Mouse (Mus musculus) testis, postnatal 14 days (tissue): ENCODE results near the gene Colgalt2.
"Not testable (repeated sequence)": the region's sequence is repeated elsewhere in the genome, so short reads cannot be mapped to it uniquely, and the experiment has no call there.

Experiments
- DNase-seq: peaks from one replicate; pipeline ENCODE4 v3.0.0; 2021; ENCODE audit warnings: low spot score

Gene Colgalt2

DNA sequence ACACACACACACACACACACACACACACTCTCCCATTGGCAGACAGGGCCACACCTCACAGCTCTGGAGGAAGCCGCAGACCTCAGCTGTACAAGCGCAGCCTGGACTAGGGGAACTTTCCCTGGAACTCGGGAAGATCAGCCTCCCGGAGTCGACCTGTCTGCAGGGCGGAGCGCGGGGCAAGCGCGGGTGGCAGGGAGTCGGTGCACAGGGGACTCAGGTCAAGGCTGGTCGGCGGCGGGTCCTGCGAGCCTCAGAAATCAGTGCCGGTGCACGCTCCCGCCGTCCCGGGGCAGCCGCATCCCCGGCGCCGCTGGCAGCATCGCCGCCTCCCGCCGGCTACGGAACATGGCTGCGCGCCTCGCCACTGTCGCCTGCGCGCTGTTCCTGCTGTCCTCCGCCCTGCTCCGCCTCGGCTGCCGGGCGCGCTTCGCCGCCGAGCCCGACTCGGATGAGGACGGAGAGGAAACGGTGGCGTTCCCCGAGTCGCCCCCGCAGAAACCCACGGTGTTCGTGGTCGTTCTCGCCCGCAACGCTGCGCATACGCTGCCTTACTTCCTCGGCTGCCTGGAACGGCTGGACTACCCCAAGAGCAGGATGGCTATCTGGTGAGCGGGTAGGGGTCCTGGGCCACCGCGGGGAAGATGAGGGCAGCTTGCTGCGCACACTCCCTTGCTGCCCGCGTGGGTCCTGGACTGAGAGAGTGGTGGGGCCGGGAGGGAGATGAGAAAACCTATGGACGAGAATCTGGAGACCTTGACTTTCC is at the start of gene Colgalt2:
Gene Colgalt2, plus strand, starts transcription at position 41 of the 766 bp plus-strand sequence.
- no peak for DNase-seq

DNA sequence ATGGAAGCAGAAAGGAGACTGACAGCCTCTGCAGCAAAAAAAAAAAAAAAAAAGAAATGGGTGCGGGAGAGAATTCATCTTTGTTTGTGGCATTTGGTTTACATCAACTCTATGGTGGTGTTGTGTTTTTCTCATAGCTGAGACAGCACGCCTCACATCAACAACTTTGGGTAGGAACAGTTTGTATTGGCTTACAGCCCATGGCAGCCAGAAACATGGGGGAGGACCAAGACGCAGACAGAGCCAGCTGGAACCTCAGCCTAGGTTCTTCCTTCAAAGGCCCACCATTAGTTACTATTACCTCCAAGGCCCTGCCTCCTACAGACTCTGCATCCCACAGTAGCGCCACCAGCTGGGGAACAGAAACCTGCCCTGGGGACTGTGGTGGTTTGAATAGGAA is 42.9 kb upstream of the Colgalt2 start:
- no peak for DNase-seq

DNA sequence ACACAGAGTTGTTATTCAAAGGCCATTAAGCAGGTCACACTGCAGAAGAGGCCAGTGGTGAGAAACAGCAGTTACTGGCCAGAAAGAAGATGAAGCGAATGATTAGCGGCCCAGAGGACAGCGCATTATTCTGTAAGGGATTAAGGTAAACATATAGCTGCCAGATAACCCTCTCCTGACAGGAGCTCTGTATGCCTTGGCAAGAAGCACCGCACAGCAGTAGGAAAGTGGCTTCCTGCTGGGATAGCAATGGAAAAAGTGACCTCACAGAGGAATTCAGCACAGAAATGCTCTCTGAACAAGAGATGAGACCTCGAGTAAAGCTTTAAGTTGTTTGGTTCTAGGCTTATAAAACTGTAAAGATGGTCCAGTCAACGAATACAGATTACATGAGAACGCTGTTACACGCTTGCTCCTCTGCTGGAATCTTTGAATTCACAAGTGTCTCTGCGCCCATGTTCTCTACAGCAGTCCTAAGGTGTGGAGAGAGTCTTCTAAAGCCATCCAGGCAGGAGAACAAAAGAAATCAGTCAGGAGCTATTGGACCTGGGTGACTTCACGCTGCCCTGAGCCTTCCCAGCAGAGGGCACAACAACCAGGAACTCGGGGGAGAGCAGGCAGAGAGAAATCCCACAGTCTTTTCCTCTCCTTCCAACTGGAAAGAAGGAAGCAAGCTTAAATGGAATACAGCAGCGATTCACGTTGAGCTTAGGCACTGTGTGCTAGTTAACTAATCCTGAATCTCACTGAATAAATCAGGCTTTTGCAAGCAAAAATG is 31.1 kb upstream of the Colgalt2 start:
- DNase-seq = no peak

DNA sequence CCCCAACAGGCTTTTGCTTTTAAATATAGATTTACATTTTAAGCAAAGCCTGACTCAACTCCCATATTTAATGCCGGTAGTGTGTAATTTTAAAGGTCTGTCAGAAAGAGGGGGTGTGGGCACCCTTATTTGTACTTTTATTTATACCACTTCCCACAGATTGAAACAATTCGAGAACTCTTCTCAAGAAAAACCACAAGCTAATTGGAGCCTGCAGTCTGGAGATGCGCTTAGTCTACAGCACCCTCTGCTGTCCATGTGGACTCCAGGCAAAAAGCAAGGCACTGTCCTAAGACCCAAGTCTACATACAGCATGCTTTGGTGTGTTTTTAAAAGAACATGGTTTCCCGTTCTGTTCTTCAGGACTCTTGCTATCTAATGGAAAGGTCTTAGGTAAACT is 30.5 kb upstream of the Colgalt2 start:
- DNase-seq = peak; percentile 10

DNA sequence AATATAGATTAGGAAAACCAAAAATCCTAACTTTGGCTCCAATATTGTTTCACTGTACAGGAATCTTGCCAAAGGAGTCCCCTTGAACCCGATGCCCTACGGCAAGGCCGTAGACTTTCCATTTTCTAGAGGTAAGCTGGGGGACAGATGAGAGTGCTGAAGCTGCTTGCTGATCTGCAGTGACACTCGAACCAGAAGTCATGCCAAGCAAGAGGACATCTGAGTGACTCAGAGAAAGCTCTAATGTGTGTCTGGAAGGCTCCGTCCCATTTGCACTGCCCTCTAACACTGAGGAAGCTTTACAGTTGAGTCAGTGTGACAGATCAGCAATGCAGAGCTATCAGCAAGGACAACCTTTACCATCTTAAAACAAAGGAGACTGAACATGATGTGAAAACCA is 21.3 kb upstream of the Colgalt2 start:
- DNase-seq = no peak

DNA sequence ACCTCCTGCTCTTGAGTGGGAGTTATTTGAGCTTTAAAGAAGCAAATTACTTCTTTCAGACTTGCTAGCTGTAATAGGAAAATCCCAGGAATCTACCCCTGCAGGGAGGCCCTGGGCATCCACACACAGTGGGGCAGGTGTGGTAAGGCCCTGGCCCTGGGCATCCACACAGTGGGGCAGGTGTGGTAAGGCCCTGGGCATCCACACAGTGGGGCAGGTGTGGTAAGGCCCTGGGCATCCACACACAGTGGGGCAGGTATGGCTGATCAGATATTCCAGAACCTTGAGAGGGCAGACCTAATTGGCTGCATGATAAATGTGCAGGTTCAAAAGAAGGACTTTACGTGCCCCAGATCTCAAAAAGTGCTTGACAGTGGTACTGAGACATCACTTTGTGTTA is 15.0 kb upstream of the Colgalt2 start:
- no peak for DNase-seq

DNA sequence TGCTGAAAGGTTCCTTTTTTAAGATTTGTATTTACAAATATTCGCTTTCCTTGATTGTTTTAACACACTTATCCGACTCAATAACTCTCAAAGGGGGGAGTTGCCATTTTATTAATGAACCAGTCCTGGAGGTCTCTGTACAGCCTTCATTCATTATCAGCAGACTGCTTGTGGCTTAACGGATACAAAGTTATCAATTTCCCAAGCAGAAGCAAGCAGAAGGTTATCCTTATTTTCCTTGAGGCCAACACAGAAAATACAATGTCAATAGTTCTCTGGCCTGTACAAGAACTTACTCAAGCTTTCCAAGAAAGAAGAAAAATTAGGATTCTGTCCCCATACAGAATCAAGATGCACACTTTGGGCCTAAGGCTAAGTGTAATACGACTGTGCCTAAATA is 13.9 kb upstream of the Colgalt2 start:
- DNase-seq = not testable (repeated sequence)

DNA sequence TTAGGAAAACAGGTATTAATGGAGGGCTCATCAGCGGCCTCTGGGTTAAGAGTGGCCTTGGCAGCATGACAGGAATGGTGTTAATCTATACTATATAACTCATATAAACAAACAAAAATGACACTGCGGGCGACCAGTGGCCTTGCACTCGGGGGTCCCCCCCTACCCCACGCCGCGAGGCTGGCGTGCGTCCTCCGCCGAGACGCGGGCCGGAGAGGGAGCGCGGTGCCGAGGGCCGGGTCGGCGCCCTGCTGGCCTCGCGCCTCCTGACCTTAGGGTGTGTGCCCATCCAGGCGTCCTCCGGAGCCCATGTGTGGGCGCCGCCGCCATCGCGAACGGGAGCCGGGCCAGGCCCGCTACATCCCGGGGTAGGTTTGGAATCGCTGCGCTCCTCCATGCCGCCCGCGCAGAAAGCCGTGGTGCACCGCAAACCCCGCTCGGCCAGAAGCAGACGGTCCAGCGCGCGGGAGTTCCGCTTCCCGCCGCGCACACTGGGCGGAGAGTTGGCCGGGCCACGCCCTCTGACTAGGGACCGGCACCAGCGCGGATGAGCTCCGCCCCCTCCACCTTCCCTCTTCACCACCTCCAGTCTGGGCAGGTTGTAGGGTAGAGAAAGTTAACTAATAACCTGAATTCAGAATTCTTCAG is 13.3 kb upstream of the Colgalt2 start, which contains the start of gene Tsen15:
Gene Tsen15, minus strand, starts transcription at position 501 of the 648 bp plus-strand sequence.
- DNase-seq = peak; percentile 87

DNA sequence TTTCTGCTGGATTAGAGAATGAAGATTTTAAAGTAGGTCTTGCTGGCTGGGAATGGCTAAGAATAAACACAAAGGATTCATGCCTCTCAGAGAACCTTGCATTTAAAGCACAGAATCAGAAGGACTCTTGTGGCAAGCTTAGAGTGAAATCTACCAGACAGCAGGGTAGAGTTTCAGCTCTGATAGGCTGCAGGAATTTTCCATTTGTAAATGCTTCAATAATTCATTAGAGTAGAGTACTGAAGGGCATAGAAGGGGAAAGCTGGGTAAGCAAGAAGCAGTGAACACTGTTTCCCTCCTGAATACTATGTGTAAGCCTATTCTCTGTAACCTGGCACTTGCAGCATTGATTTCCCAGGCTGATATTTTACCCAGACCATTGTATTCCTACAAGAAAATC is 10.4 kb upstream of the Colgalt2 start:
- DNase-seq = no peak

DNA sequence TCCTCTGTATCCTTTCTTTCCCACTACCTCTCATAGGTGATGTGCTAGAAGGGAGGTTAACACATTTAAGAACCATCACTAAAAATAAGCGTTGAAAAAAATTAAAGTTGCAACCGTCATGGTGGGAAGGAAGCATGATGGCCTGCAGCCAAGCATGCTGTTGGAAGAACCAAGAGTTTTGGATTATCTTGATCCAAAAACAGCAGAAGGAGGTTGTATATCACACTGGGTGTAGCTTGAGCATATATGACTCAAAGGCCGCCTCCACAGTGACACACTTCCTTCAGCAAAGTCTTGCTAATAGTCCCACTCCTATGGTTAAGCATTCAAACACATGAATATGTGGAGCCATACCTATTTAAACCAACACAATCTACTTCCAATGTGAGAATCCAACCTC is 5.5 kb upstream of the Colgalt2 start:
- no peak for DNase-seq

DNA sequence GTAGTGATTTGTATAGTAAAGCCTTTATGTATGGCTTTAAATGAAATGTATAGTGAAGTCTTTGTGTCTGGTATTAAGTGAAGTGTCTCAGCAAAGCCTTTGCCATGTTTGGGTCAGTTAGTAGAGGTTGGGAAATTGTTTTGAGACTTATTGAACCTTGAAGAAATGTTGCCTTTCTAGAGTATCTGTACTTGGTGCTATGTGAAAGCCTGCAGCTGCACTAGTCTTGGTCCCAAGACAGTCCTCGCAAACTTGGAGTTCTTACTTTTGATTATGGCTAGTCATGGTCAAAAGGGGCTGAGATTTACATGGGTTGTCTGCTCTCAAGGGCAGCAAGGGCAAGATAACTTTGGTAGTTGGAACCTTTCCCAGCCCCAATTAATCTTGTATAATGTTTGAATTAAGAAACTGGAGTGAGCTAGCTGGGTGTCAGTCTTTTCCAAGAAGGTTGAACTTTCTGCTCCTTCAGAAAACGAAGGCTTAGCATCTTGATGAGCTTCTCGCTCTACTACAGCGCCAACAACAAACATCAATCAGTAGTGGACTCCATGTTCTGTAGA is 4.6 kb upstream of the Colgalt2 start:
- no peak for DNase-seq

DNA sequence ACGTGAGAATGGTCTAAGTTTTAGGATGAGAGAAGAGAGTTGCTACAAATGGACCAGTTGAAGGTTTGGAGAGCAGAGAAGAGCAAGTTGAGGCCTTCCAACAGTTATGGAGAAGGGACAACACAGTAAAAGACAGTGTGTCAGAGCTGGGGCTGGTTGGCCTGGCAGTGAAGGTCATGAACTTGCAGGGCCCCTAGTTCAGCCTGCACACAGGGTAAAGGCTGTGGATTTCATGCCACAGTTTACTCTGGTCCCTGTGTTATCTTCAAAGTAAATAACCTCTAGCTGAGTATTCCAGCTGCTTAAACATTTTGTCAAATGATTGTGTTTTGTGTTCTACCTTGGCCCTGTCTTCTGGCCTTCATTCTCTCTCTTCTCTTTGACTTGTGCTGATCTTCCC is 922 bp upstream of the Colgalt2 start:
- DNase-seq = no peak

DNA sequence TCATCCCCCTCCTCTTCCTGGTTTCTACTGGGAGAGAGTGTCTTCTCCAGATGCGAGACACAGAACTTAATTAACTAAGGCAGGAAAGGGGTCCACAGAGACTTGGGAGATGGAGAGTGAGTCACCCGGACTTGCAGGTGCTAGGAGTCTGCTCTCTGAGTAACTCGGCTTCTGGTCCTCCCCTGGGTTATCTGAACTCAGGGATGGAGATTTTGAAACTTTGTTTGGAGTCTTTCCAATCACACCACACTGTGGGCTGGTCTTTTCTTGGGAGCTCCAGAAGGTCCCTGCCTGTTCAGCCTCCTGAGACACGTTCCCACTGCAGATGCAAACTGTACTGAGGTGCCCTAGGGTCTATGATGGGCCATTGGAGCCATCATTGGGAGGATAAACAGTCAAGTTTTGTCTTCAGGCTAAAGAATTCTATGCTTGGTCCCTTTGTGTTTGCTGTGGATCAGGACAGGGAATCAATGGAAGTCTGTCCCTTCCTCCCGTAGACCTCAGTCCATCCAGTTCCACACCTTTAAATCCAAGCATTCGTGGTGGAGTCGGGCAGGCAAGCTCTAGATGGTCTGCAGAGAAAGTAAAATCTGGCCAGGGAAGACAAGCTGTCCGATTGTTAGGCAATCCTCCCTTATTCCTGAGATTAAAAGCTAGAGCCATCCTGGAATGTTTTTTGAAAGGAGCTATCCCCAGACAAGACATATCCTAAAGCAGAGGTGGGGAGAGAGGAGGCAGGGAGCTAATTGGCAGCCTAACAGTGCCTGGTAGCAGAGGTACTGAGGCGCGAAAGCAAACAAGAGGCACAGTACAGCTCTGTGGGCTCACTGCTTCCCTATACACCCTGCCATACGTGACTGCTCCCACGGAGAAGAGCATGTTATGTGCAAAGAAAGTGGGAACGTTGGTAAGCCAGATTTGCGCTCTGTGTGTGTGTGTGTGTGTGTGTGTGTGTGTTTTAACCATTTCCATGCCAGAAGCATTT is 1.2 kb downstream of the Colgalt2 start:
- DNase-seq = no peak

DNA sequence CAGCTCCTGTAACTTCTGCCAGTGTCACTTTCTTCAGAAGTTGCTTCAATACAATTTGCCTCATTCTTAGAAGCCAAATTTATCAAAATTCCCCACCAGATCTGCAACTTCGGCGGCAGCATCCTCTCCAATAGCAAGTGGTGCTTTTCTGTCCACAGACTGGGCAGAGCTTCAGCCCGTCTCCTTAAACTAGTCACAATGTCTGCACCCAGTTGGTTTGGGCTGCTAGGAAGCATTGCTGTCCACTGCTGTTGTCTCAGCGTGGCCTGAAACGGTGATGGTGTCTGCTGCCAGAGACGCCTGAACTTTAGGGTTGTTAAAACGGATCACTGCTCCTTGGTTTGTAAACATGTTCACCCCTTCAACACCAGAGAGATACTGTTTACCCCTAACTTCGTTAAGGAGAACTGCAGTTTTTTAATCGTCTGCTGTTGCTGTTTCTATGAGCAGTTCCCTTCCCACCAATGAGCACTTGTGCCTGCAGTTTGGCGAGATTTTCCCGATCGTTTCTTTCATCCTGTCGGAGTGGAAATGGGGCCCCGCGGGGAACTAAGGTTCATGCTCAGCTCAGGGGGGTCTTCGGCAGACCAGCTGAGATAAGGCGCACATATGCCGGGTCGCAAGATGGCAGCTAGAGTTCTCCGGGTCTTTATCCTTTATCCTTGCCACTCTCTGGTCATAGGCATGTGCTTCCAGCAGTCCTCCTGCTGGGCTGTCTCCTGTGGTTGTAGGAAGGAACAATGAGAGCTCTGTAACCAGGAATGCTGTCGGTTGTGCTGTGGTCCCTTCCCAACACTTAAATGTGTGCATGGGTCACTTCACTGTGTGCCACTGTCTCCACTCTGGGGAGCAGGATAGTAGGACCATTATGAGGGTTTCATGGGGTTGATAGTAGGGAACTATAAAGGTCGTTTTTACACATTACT is 7.7 kb downstream of the Colgalt2 start:
- no peak for DNase-seq

DNA sequence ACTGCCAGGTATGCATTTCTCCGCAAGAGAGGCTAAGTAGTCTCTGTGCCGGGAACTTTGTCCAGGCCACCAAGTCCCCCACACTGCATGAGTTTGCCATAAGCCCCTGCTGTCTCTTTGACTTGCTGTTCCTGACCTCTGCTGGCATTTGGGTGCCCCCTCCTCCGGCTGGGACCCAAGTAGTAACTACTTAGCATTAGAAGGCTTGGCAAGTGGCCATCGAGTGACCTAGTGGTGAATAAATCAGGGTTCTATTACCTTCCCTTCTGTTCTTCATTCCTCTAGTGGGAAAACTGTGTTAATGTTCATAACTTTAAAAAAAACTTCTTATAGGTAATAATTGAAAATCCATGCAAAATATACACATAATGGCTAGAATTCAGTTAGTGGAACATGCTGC is 9.7 kb downstream of the Colgalt2 start:
- DNase-seq = no peak

DNA sequence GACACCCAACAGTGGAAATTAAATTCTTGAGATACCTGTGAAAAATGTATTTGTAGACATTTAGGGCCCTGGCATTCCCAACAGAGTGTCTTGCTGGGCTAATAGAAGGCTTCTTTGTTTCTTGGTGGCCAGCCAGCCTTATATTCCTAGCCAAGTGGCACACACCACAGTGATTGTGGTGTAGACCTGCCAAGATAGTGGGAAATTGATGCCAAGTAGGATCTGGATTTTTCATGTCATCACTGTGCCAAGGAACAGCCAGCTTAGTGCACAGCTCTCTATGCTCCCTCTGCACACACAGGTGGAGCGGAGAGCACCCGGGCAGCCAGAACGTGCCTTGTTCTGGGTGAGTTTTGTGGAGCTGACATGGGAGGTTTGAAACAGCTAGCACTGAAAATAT is 11.0 kb downstream of the Colgalt2 start:
- DNase-seq = no peak

DNA sequence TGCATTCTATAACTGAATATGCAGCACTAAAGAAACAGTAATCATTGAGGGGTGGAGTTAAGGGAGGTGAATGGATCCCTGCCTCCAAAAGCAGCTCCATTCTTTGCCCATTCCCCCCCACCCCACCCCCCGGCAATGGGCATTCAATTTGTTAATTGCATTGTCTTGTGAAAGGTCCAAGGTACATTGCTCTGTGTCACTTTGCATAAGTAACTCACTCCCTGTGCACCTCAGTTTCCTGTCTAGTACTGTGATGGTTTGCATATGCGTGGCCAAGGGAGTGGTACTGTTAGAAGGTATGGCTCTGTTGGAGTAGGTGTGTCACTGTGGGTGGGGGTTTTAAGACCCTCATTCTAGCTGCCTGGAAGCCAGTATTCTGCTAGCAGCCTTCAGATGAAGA is 13.5 kb downstream of the Colgalt2 start:
- no peak for DNase-seq

DNA sequence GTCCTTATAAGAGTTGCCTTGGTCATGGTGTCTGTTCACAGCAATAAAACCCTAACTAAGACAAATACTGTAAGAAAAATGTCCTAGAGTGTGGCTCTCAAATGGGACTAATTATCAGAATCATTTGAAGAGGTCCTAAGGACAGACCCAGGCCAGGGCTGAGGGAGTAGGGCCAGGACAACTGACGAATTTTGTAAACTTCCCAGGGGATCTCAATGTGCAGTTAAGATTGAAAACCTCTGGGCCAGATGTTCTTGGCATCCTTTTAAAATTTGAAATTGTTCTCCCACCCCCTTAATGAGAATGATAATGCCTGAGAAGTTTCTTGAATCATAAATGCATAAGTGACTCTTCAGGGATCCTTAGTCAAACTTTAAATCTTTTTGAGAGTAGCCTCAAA is 14.3 kb downstream of the Colgalt2 start:
- DNase-seq = no peak

DNA sequence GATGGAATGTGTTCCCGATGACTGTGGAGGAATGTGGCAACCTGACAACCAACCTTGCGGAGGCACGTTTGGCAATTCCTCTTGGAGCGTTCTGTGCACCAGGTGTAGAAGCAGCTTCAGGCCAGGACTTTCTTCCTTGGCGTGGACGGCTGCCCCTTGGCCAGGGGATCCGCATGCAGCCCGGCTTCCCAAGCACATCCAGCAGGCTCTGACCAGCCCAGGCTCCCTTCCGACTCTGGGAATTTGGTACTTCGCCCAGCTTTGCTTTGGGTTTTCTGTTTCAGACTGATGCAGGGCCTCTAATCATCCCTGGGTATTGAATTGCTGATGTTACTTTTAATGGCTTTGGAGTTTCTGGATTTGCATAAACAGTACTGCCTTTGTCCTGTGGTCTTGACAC is 14.8 kb downstream of the Colgalt2 start:
- DNase-seq = no peak

DNA sequence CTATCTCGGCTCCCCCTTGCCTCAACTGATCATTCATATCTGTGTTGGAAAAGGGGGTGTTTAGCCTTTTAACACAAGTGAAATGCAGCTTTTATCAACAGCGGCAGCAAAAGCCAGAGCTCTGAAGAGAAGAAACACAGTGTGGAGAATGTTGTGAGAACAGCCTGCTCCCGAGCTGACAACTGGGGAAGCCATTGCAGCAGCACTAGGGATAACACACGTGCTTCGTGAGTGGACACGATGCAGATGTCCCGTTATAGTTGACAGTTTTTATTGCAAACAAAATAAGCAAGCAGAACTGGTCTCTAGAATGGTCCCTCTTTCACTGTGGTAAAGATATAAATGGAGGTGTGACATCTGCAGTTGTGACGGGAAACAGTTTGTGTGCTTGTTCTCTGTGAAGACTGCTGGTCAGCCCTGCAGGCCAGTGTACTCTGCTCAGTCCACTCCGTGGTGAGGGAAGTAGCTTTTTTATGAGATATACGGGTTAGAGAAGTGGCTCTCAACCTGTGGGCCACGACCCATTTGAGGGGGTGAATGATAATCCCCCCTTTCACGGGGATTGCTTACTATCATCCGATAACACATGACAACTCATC is 16.8 kb downstream of the Colgalt2 start:
- no peak for DNase-seq
